10 mouse cellular contexts compared by ENCODE assay signal in genomic region chr15:25140389-25141181, GRCm38 (mm10).
DNase-seq lines count a peak whose midpoint lies in the region; ATAC-seq and TF ChIP-seq lines count a peak whose summit lies in the region.
"Had no signal": no experiment of that assay in that cellular context is flagged by ENCODE, and none has a peak within 500 bp of the region (broad histone marks: within the 10 kb centered on the region; RNA-seq: fewer than 3 reads in every experiment).

No protein-coding gene starts in this region.

- WGBS in forebrain, embryonic 13.5 days: 75% methylated on average over 9 of the region's 9 CpGs
- WGBS in forebrain, embryonic 12.5 days: 78% methylated on average over 9 of the region's 9 CpGs
- WGBS in midbrain, embryonic 10.5 days: 70% methylated on average over 9 of the region's 9 CpGs

- peak; percentile 47 for DNase-seq in Muller cell, postnatal 12 days (ENCODE audit: inconsistent ontology term)
- DNase-seq in heart, postnatal 10 days: peak; percentile 18 to 24
- peak; percentile 32 for DNase-seq in midbrain, embryonic 10.5 days (ENCODE audit: low spot score)
- no peak for DNase-seq in thymus, postnatal 14 days
- no peak for DNase-seq in left cerebral cortex, adult 2 months (ENCODE audit: extremely low spot score in 1 of 2, low spot score in 2 of 2)
- no peak for DNase-seq in spleen, adult 12 weeks (ENCODE audit: low spot score)

- H3K4me3 ChIP-seq in forebrain, embryonic 13.5 days: no peak overlapping the region
- no peak overlapping the region for H3K4me3 ChIP-seq in forebrain, embryonic 12.5 days (replicated peaks)
- no peak overlapping the region for H3K4me3 ChIP-seq in midbrain, embryonic 10.5 days
- H3K4me3 ChIP-seq in left cerebral cortex, adult 2 months: no peak overlapping the region
- H3K4me3 ChIP-seq: heart, embryonic 15.5 days; megakaryocyte, embryonic 14.5 days had no signal

- H3K4me2 ChIP-seq in forebrain, embryonic 13.5 days: no peak overlapping the region
- H3K4me2 ChIP-seq in forebrain, embryonic 12.5 days: no peak overlapping the region
- H3K4me2 ChIP-seq: heart, embryonic 15.5 days had no signal

- H3K27ac ChIP-seq in forebrain, embryonic 13.5 days: no peak overlapping the region
- no peak overlapping the region for H3K27ac ChIP-seq in forebrain, embryonic 12.5 days
- H3K27ac ChIP-seq in midbrain, embryonic 10.5 days (replicated peaks): no peak overlapping the region
- H3K27ac ChIP-seq in left cerebral cortex, adult 2 months: no peak overlapping the region
- H3K27ac ChIP-seq: heart, embryonic 15.5 days had no signal

- intact Hi-C loops in heart, postnatal 10 days (cut with DNase I): no loop called here
- intact Hi-C loops in left cerebral cortex, adult 2 months (cut with DNase I): no loop called here

- TF ChIP-seq CTCF in left cerebral cortex, adult 2 months (IDR thresholded peaks at IDR 0.05): no peak

- no peaks in the 10 kb centered on the region for H3K36me3 ChIP-seq in forebrain, embryonic 13.5 days (ENCODE audit: poor library complexity, severe bottlenecking)
- no peaks in the 10 kb centered on the region for H3K36me3 ChIP-seq in forebrain, embryonic 12.5 days (replicated peaks)
- no peaks in the 10 kb centered on the region for H3K36me3 ChIP-seq in midbrain, embryonic 10.5 days
- H3K36me3 ChIP-seq: heart, embryonic 15.5 days had no signal

- no peak overlapping the region for H3K9ac ChIP-seq in forebrain, embryonic 13.5 days
- no peak overlapping the region for H3K9ac ChIP-seq in forebrain, embryonic 12.5 days
- H3K9ac ChIP-seq: heart, embryonic 15.5 days had no signal

- no peaks in the 10 kb centered on the region for H3K9me3 ChIP-seq in forebrain, embryonic 13.5 days (replicated peaks)
- H3K9me3 ChIP-seq in forebrain, embryonic 12.5 days: no peaks in the 10 kb centered on the region
- no peaks in the 10 kb centered on the region for H3K9me3 ChIP-seq in midbrain, embryonic 10.5 days (replicated peaks)
- H3K9me3 ChIP-seq: heart, embryonic 15.5 days; megakaryocyte, embryonic 14.5 days had no signal

- H3K27me3 ChIP-seq in forebrain, embryonic 13.5 days: no peaks in the 10 kb centered on the region
- H3K27me3 ChIP-seq in forebrain, embryonic 12.5 days: no peaks in the 10 kb centered on the region
- no peaks in the 10 kb centered on the region for H3K27me3 ChIP-seq in midbrain, embryonic 10.5 days (ENCODE audit: low read depth, poor library complexity, severe bottlenecking)
- H3K27me3 ChIP-seq: heart, embryonic 15.5 days; megakaryocyte, embryonic 14.5 days had no signal

- H3K4me1 ChIP-seq in forebrain, embryonic 13.5 days: peaks cover 16% of the 10 kb centered on the region; the same call in 1 of the 2 replicates
- H3K4me1 ChIP-seq in forebrain, embryonic 12.5 days: peaks cover 13% of the 10 kb centered on the region; the same call in 1 of the 2 replicates
- peaks cover 17% of the 10 kb centered on the region for H3K4me1 ChIP-seq in midbrain, embryonic 10.5 days
- H3K4me1 ChIP-seq: heart, embryonic 15.5 days; megakaryocyte, embryonic 14.5 days had no signal

- peak; percentile 41; the same call in 1 of the 2 replicates for ATAC-seq in forebrain, embryonic 13.5 days
- no peak for ATAC-seq in forebrain, embryonic 12.5 days (ENCODE audit: low FRiP score)

Comparison
In these comparisons a context has a peak if more than half of its experiments do, and no peak if none do; other contexts are left out.
1. DNase-seq: peak in Muller cell, postnatal 12 days (single experiment), heart, postnatal 10 days (2 of 2) and midbrain, embryonic 10.5 days (single experiment); none in thymus, postnatal 14 days (single experiment), left cerebral cortex, adult 2 months (0 of 2) and spleen, adult 12 weeks (single experiment).